Mouse (Mus musculus) yolk sac, embryonic 10.5 days (tissue): ENCODE data around the gene Vmn2r99.

Source experiments
- DNase-seq: peaks from one replicate; pipeline ENCODE4 v3.0.0-alpha.2; 2017; ENCODE audit warnings: low spot score

Gene Vmn2r99

DNA sequence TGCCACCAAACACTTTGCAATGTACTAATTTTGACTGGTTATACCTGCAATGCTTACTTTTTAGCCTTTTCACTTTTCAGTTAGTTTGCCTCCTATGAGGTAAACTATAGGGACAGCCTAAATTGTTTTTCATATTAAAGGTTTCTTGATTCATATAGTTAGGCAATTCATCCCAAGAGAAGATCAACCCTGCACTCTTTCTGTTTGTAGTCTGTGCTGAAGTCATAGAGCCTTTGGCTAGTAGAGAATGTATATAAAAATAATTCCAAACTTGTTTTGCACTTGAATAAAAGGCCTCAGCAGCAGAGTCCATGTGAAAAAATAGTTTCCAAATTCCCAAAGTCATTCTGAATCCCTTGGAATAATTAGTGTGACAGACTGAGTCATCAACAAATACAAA is at the start of gene Vmn2r99:
Gene Vmn2r99 (plus strand): TSS at position 301 of the 400 bp plus-strand sequence.
- no peak for DNase-seq

DNA sequence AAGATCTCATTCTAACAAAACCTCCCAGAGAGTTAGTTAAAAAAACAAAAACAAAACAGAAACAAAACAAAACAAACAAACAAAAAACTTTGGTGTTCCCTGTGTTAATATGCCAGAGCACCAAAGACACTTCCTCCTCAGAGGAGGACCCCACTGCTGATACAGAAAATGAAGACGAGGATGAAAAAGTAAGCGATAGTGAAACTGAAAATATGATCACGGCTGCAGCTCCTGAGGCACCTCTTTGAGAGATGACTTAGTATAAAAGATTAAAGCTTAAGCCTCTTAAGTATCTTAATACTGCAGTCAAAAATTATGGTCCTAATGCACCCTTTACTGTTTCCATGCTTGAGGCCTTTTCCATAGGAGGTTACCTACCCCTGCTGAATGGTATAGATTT is 75.9 kb downstream of the Vmn2r99 start:
- no peak for DNase-seq

DNA sequence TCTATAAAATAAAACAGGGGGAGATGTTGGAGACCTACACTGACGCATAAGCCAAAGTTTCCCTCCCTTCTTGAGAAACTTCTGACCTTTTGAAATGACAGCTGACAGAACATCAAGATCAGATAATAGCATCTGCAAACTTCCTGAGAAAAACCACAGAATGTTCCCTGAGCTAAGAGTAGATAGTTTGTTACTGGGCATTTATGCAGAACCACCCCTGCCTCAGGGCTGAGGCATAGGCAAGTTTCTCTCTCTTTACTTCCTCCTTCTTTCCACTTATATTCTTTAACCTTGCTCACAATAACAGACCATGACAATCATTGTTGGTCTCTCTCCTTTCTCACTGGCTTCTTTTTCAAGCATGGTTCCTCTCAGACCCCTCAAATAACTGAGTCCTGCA is 83.2 kb downstream of the Vmn2r99 start:
- no peak for DNase-seq
